Mouse (Mus musculus) heart, embryonic 11.5 days (tissue): Measurements from ENCODE around the gene Pcgf6. TPM values are rescaled to one million over a fixed set of nuclear protein-coding genes. Genes with fewer than 3 reads are reported as not detected.

Experiments used
- ATAC-seq: fragments of 200-750 bp; cut with Nextera tagmentation; replicated peaks from 2 replicates; pipeline ENCODE4 v1.8.0; 2017; ENCODE audit warnings: moderate library complexity; ENCODE audit not compliant: insufficient number of reproducible peaks, low FRiP score, low TSS enrichment
- H3K27ac ChIP-seq: fragments of 300-500 bp; sonication (generic); 2 replicates; pipeline ENCODE4 v1.5.1; 2014; ENCODE audit warnings: mild to moderate bottlenecking, low read depth, low read length
- H3K27me3 ChIP-seq: fragments of 300-500 bp; sonication (generic); 2 replicates; pipeline ENCODE4 v1.6.1; 2014; ENCODE audit warnings: mild to moderate bottlenecking, low read length, mixed read lengths; ENCODE audit not compliant: control insufficient read depth, insufficient read depth
- H3K36me3 ChIP-seq: fragments of 300-500 bp; sonication (generic); 2 replicates; pipeline ENCODE4 v1.6.1; 2014; ENCODE audit warnings: mild to moderate bottlenecking, low read length, moderate library complexity, mixed read lengths; ENCODE audit not compliant: control insufficient read depth, insufficient read depth
- H3K4me1 ChIP-seq: fragments of 300-500 bp; sonication (generic); 2 replicates; pipeline ENCODE4 v1.6.1; 2014; ENCODE audit warnings: low read length; ENCODE audit not compliant: control insufficient read depth, insufficient read depth
- H3K4me2 ChIP-seq: fragments of 300-500 bp; sonication (generic); 2 replicates; pipeline ENCODE4 v1.6.1; 2014; ENCODE audit warnings: mild to moderate bottlenecking, moderate library complexity
- H3K4me3 ChIP-seq: fragments of 300-500 bp; sonication (generic); 2 replicates; pipeline ENCODE4 v1.5.1; 2014; ENCODE audit warnings: low read depth, low read length
- H3K9ac ChIP-seq: fragments of 300-500 bp; sonication (generic); 2 replicates; pipeline ENCODE4 v1.6.1; 2014; ENCODE audit warnings: mild to moderate bottlenecking, low read depth, low read length, moderate library complexity
- H3K9me3 ChIP-seq: fragments of 300-500 bp; sonication (generic); replicated peaks from 2 replicates; pipeline ENCODE4 v1.6.1; 2016; ENCODE audit warnings: low read length; ENCODE audit not compliant: control insufficient read depth
- WGBS: fragments of 180-500 bp; shearing (Covaris S2); extraction: QIAGEN DNeasy Blood & Tissue Kit; methylation state at CpG from one replicate; pipeline ENCODE4 v1.1.7; 2014; ENCODE audit not compliant: insufficient replicate concordance; 5-methylcytosine and 5-hydroxymethylcytosine counted together
- polyA plus RNA-seq: library from polyadenylated mRNA; unstranded; fragments of >200 nt; fragmentation: Nextera tagmentation; extraction: Ambion mirVana; gene quantifications from 2 replicates; pipeline ENCODE4 v1.2.1, GENCODE M21; 2014

The Pcgf6 gene
- polyA plus RNA-seq, 1 experiment from 2014 or later = 14.9 TPM

DNA sequence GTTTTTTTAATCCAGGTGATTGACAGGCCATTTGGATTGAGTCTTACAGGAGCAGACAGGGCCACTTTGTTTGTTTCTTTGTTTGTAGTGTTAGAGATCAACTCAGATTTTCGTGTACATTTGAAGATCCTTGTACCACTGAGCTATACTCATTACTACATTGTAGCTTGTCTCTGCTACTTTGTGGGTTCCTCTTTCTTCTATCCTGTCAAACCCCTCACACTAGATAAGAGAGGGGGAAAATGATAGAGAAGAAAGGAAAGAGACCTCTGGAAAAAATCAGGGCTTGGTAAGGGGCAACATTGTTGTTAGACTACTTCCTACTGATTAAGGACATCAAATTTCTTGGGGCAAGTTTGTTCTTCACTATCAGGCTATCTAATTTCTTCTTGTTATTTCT is 7.0 kb upstream of the Pcgf6 start:
- WGBS = 43% methylated on average over 1 of the region's 1 CpGs
- Histone ChIP-seq H3K4me3 (no peak overlapping the region), H3K36me3 (no peaks in the 10 kb centered on the region), H3K27me3 (no peaks in the 10 kb centered on the region), H3K27ac (no peak overlapping the region), H3K4me2 (no peak overlapping the region), H3K9me3 (no peaks in the 10 kb centered on the region), H3K9ac (no peak overlapping the region), H3K4me1 (no peaks in the 10 kb centered on the region)
- ATAC-seq = no peak

DNA sequence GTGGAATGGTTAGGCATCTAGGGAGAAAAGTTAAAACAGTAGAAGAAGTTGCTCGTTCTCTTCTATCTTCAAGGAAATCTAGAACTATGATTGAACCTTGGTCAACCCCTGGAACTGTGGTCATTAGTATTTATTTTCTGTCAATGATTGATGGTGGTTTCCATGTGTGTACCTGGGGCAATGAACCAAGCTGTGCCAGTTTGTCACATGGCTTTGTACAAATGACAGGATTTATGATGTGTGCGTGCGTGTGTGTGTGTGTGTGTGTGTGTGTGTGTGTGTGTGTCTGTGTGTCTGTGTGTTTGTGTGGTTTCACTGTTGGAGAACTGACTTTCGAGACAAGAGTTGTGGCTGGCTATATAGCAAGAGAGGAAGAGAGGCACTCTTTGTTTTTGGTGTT is 2.8 kb upstream of the Pcgf6 start:
- Histone ChIP-seq H3K4me1 (peaks cover 3% of the 10 kb centered on the region; the same call in 1 of the 2 replicates), H3K4me3 (no peak overlapping the region), H3K4me2 (no peak overlapping the region), H3K9ac (no peak overlapping the region), H3K9me3 (no peaks in the 10 kb centered on the region), H3K36me3 (no peaks in the 10 kb centered on the region), H3K27ac (no peak overlapping the region), H3K27me3 (no peaks in the 10 kb centered on the region)
- WGBS = 87% methylated on average over 4 of the region's 4 CpGs
- no peak for ATAC-seq

DNA sequence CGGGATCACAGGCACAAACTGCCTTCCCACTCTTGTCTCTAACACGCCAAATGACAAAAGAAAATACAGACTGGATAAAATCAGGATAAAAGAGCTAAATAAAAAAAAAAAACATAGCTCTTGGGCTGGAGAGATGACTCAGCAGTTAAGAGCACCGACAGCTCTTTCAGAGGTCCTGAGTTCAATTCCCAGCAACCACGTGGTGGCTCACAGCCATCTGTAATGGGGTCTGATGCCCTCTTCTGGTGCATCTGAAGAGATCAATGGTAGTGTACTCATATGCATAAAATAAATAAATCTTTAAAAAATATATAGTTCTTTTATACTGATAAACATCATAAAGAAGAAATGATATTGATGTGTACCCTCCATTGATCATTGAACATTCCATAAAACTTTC is 2.2 kb upstream of the Pcgf6 start:
- WGBS = 81% methylated on average over 4 of the region's 4 CpGs
- no peak for ATAC-seq
- no peak overlapping the region for H3K27ac ChIP-seq
- H3K4me2 ChIP-seq = no peak overlapping the region
- H3K4me3 ChIP-seq = no peak overlapping the region
- H3K9ac ChIP-seq = no peak overlapping the region
- no peaks in the 10 kb centered on the region for H3K27me3 ChIP-seq
- H3K4me1 ChIP-seq = peaks cover 3% of the 10 kb centered on the region; the same call in 1 of the 2 replicates
- no peaks in the 10 kb centered on the region for H3K9me3 ChIP-seq
- H3K36me3 ChIP-seq = no peaks in the 10 kb centered on the region

DNA sequence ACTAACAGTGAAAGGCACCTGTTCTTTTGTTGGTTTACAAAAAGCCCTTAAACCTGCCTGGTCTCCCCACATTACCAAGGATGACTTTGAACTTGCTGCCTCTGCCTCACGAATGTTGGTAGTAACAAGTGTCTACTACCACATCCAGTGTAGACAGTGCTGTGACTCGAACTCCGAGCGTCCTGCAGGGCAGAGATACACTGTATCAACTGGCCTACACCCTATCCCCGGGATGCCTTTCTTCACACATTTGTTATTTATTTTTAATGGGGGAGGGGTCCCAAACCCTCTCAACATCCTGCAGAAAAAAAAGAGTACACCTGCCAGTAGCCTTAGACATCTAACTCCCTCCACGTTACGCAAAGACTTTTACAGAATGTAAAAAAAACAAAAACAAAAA is 866 bp downstream of the Pcgf6 start:
- peaks cover 3% of the 10 kb centered on the region; the same call in 1 of the 2 replicates for H3K4me1 ChIP-seq
- peak overlapping the region; percentile 68 for H3K4me2 ChIP-seq
- H3K27me3 ChIP-seq = no peaks in the 10 kb centered on the region
- H3K36me3 ChIP-seq = peaks cover 6% of the 10 kb centered on the region; the same call in 1 of the 2 replicates
- H3K9me3 ChIP-seq = no peaks in the 10 kb centered on the region
- H3K27ac ChIP-seq = no peak overlapping the region
- 6% methylated on average over 7 of the region's 7 CpGs for WGBS
- H3K9ac ChIP-seq = no peak overlapping the region; the same call in 1 of the 2 replicates
- H3K4me3 ChIP-seq = peak overlapping the region; percentile 59
- ATAC-seq = no peak

DNA sequence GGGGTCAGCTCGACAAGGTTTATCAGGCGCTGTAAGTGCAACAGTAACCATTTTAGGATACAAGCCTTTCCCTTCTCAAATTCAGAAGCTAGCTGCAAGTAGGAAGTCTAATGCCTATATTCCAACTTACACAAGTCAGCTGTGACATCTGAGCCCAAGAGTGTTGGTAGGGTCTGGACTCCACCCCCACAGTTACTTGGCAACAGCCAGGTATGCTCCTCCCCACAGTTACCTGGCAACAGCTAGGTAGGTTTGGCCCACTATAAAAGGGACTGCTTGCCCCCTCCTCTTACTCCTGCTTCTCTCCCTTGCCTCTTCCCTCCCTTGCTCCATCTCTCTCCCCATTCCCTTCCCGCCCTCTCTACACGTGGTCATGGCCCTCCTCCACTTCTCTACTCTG is 1.6 kb downstream of the Pcgf6 start:
- WGBS = 65% methylated on average over 4 of the region's 4 CpGs

DNA sequence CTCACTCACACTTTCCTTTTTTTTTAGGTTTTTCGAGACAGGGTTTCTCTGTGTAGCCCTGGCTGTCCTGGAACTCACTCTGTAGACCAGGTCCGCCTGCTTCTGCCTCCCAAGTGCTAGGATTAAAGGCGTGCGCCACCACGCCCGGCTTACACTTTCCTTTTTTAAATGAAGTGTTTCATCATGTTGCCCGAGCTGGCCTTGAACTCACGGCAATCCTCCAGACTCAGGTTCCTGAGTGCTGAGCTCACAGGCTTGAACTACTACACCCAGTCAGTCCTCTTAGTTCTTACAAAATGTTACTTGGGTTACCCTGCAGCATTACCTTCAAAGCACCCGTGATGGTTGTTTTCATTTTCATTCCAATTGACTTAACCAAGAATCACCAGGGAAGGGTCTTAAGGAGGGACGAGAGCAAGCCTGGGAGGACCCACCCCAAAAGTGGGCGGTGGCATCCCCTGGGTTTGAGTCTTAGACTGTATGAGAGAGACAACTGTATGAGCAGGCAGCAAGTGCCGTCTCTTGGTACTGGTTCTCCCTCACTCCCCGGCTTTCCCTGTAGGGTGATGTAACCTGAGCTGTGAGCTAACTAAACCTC is 3.4 kb downstream of the Pcgf6 start:
- no peak for ATAC-seq
- Histone ChIP-seq H3K4me1 (peaks cover 3% of the 10 kb centered on the region; the same call in 1 of the 2 replicates), H3K27ac (no peak overlapping the region), H3K4me3 (no peak overlapping the region), H3K4me2 (no peak overlapping the region), H3K9ac (no peak overlapping the region), H3K36me3 (peaks cover 6% of the 10 kb centered on the region; the same call in 1 of the 2 replicates), H3K27me3 (no peaks in the 10 kb centered on the region), H3K9me3 (no peaks in the 10 kb centered on the region)
- WGBS = 84% methylated on average over 13 of the region's 13 CpGs

More for the DNA sequence above, 1.6 kb downstream of the Pcgf6 start:
- Histone ChIP-seq H3K4me3 (no peak overlapping the region), H3K9ac (no peak overlapping the region), H3K27me3 (no peaks in the 10 kb centered on the region), H3K4me2 (no peak overlapping the region), H3K36me3 (peaks cover 6% of the 10 kb centered on the region; the same call in 1 of the 2 replicates), H3K9me3 (no peaks in the 10 kb centered on the region), H3K4me1 (peaks cover 3% of the 10 kb centered on the region; the same call in 1 of the 2 replicates), H3K27ac (no peak overlapping the region)
- ATAC-seq = no peak

DNA sequence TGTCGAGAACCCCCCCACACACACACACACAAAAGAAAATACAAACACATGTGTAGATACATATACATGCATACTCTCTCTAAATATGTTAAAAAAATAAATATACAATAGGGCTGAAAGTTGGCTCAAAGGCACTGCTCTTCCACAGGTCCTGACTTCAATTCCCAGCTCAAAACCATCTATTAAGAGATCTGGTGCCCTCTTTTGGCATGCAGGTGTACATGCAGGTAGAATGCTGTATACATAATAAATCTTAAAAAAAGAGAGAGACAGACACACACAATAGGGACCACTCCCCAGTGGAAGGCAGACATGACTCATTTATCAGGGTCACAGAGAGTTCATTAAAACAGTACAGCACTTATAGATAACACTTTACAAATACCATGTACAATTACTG is 4.4 kb downstream of the Pcgf6 start:
- peaks cover 3% of the 10 kb centered on the region; the same call in 1 of the 2 replicates for H3K4me1 ChIP-seq
- H3K4me2 ChIP-seq = no peak overlapping the region
- no peak overlapping the region for H3K9ac ChIP-seq
- 100% methylated on average over 1 of the region's 1 CpGs for WGBS
- peaks cover 6% of the 10 kb centered on the region; the same call in 1 of the 2 replicates for H3K36me3 ChIP-seq
- H3K4me3 ChIP-seq = no peak overlapping the region
- no peaks in the 10 kb centered on the region for H3K9me3 ChIP-seq
- no peak for ATAC-seq
- no peaks in the 10 kb centered on the region for H3K27me3 ChIP-seq
- no peak overlapping the region for H3K27ac ChIP-seq

DNA sequence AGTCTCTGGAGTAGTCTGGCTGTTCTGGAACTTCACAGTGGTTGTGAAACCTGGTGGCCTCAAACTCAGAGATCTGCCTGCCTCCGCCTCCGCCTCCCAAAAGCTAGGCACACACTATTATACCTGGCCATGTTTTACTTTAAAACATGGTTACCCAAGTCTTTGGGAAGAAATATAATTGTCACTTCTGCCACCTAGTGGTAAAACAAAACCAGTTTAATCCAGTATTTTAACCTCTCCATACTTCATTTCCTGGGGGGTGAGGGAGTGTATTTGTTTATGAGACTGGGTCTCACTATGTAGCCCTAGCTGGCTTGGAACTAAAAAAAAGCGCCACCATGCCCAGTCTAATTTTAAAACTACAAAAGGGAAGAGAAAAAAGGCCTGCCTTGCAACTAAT is 7.1 kb downstream of the Pcgf6 start:
- no peak for ATAC-seq
- Histone ChIP-seq H3K27ac (no peak overlapping the region), H3K9ac (no peak overlapping the region), H3K9me3 (no peaks in the 10 kb centered on the region), H3K4me2 (no peak overlapping the region), H3K27me3 (no peaks in the 10 kb centered on the region), H3K4me3 (no peak overlapping the region), H3K36me3 (peaks cover 10% of the 10 kb centered on the region), H3K4me1 (no peaks in the 10 kb centered on the region)
- 82% methylated on average over 3 of the region's 3 CpGs for WGBS
